Mouse (Mus musculus) frontal cortex, adult 2 months (tissue): ENCODE measurements around the gene Tbcel. TPM values are rescaled to one million over a fixed set of nuclear protein-coding genes. Genes with fewer than 3 reads are reported as not detected.

Source experiments
- DNase-seq, 2 experiments: peaks; one replicate each; pipeline ENCODE4 v3.0.0; 2022; ENCODE audit warnings: low spot score in 1 of 2; ENCODE audit errors: extremely low spot score in 1 of 2
- polyA plus RNA-seq: library from polyadenylated mRNA; depleted of rRNA; stranded (reverse); fragments of >200 nt; gene quantifications from 2 replicates; pipeline ENCODE4 v1.2.3, GENCODE M21; 2012; rRNA removed

The Tbcel gene
- polyA plus RNA-seq, 1 experiment = 33.3 TPM

DNA sequence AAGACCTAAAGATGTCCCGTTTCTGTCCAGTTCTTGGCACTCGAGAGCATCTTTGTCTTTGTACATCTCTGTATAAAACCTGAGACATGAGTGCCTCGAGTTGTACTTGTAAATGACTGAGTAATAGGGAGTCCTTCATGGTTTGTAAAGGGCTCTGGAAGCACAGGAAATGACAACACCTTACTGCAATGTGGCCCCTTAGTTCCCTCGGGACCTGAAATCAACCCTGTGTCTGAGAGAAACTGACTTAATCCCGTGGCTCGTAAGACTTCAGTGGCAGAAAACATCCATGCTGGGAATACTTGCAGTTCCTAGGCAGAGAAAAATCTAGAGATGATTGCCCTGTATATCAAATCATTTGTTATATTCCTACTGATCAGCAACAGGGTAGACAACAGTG, 114.7 kb downstream of the Tbcel start:
- no peak for DNase-seq

DNA sequence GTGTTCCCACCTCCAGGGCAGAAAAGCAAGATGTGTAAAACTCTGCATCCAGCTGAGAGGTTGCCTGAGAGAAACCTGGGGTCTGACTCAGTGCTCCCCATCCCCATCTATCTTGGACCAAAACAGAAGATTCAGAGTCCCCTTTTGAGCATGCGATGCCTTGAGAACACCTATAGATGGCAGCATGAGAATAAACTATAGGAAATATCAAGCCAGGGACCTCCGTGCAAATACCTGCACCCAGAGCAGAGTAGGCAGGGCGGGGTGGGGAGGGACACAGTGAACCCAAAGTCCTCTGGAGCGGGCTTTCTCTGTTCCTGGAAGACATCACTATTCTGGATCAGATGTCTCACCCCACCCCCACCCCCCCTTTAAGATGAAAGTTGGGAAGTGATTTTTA, 119.1 kb downstream of the Tbcel start:
- peak in 1 of 2 experiments; percentile 54 for DNase-seq

DNA sequence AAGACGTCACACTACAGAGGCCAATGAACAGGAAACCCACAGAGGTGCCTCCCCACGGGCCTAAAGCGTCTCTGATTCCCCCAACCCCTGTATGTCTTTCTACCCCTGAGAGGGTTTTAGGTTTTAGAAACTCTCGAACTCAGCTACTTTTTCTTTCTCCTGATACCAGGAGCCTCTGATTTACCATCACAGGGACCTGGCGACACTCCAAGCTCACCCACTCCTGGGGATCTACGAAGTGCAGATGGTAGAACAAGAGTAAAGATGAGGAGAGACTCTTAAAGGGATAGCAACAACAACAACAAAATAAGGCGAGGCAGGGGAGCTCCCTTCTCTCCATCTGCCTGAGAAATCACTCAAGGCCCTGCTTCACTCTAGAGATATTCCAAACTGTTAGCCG, 120.6 kb downstream of the Tbcel start:
- peak in 1 of 2 experiments; percentile 53 for DNase-seq

DNA sequence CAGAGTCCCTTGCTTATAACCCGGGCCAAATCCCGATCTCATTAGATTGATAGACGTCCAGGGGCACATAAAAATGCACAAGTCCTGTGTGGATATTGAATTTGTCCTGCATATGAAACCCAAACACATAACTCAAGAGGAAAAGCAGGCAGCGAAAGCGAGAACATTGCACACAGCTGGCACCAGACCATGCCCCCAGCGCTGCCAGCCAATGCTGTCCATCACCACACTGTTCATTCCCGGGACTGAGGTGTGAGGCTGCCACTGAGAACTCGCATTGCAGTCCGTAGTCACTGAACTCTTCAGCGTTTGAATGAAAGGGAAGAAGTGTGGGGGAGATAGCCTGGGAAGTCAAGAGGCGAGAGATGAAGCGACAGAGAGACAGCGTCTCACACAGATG, 122.0 kb downstream of the Tbcel start:
- DNase-seq = no peak

DNA sequence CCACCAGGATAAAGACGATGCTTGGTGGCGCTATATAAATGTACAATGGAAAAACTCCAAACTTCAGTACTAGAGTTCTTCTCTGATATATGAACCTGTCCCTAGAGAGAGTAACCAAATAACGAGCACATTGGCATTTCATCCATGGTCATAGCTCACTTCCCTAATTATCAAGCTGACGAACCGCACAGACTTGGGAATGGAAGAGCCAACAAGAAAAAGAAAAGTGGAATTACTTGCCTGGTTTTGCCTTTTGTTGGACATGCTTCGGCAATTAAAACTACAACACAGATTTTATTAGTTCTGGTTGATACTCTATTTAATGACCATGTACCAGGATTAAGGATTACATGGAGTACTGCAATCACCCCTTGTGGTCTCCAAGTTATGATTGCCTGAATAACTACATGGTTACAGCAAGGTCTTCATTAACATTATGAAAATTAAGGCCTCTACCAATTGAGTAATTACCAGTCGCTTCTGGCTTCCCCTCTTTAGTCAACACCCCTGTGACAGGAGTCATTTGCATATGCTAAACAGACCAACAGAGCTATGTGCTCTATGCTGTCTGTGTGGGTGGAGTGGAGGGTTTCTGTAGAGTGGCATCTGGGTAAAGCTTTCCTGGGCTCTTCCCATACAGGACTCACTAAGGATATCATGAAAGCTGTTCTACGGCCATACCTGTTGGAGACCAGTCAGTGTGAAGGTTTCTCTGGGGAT, 124.8 kb downstream of the Tbcel start:
- no peak for DNase-seq

DNA sequence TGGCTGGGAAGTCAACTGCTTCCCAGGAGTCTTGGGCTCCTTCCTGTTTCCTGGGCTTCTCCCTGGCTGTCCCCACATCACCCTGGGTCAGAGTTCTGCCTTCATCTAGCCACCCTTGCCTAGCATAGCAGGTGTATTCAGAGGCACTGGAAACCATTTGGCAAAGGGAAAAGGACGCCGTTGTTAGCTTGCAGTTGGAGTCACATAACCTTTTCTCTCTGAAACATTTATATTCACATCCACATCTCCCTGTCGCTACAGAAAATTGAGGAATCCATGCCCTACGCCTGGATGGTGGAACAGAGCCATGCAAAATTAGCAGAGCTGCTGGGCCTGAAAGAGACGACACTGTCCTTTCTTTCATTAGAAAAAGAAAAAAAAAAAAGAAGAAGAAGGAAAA, 125.5 kb downstream of the Tbcel start:
- DNase-seq = peak; percentile 14 to 40

DNA sequence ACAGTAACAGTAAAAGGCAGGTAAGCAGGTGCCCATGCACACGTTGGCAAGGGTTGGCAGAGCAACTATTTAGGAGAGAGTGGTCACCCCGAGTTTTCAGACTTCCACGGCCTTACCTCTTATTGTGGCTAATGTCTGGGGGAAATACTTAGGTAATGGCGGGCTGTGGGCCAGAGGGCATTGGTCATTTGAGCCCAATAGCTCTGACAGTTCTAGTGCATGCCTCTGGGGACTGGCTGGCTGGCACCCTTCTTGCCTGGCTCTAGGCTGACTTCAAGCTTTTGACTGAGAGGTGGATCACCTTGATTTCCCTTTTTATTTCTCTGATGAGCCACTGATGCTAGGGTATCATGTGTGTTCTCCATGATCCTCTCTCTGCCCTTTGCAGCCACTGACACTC, 129.5 kb downstream of the Tbcel start:
- no peak for DNase-seq

DNA sequence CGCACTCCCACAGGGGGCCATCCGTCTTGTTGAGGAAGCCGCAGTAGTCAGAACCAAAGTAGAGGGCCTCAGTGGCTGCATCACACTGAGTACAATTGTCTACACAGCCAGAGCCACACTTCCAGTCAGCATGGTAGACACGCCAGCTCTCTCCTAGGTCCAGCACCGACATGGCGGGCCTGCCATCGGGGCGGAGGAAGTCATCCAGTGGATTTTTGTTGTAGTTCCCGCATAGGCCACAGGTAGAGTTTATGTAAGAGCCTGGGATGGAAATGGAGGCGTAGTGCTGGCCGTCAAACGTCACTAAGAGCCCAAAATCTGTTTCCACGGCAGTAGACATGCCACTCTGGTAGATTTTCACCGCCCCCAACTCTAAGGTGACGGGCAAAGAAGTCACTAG, 130.0 kb downstream of the Tbcel start:
- no peak for DNase-seq

DNA sequence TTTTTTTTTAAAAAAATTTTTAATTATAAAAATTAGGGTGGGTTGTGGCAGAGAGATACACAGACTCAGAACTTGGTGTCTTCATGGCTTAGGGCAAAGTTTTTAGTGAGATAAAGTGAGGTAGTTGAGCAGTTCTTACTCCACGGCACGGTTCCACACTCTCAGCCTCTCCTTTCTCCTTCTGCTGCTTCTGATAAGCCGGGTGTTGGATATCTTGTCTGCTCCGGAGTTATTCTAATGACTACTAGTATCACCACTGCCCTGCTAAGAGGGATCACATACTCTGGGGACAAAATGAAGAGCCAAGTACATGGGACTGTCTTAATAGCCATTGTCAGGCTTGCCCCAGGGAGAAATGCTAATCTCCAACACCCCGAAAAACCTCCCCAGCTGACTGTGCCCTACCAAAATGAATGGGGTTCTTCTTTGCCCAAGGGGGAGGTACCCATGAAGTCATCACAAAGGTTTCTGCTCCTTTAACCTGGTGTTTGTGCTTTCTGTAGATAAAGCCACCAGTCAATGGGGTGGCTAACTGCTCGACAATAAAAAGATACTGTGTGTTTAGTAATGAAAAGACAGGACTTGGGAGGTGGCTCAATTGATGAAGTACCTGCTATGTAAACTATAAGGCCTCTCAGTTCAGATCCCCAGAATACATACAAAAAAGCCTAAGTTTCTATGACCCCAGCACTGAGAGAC, 135.8 kb downstream of the Tbcel start:
- DNase-seq = no peak

Other genes with a start within 250 kb of the Tbcel start
- gene Sc5d, start 243.6 kb downstream of the Tbcel start, polyA plus RNA-seq = 61.8 and 66.2 TPM in 2 replicates
- 0.34 and 0.36 TPM in 2 replicates for gene Tecta, start 107.9 kb downstream of the Tbcel start, polyA plus RNA-seq